Mouse (Mus musculus): ENCODE measurements around the gene Cntfr. TPM values are rescaled to one million over a fixed set of nuclear protein-coding genes. Genes with fewer than 3 reads are reported as not detected.

The Cntfr gene
- total RNA-seq, 4 experiments from 2014 or later, result 2.2 to 5.3 (median 4.9) TPM

GRCm38 (mm10) chr4:41648627-41649026 lies 48.3 kb downstream of the Cntfr start:
- no peak for DNase-seq (ENCODE audit: low spot score)

GRCm38 (mm10) chr4:41648157-41648556 lies 48.7 kb downstream of the Cntfr start:
- no peak for DNase-seq (ENCODE audit: low spot score)

- DNase-seq (ENCODE audit: low spot score), result no peak
Observed at GRCm38 (mm10) chr4:41645488-41645887, 51.4 kb downstream of the Cntfr start.

- no peak for DNase-seq (ENCODE audit: low spot score)
Observed at GRCm38 (mm10) chr4:41641199-41641822, 55.6 kb downstream of the Cntfr start.

GRCm38 (mm10) chr4:41639913-41640507 lies 56.9 kb downstream of the Cntfr start, which contains the start of gene Enho:
Enho (minus strand) TSS chr4:41640324.
- DNase-seq (ENCODE audit: low spot score), result peak; percentile 89

GRCm38 (mm10) chr4:41639214-41639841 lies 57.6 kb downstream of the Cntfr start:
- no peak for DNase-seq (ENCODE audit: low spot score)

- no peak for DNase-seq (ENCODE audit: low spot score)
Observed at GRCm38 (mm10) chr4:41638828-41639213, 58.1 kb downstream of the Cntfr start.

- DNase-seq (ENCODE audit: low spot score), result no peak
Observed at GRCm38 (mm10) chr4:41638186-41638731, 58.6 kb downstream of the Cntfr start.

- DNase-seq (ENCODE audit: low spot score), result no peak
Observed at GRCm38 (mm10) chr4:41636882-41637635, 59.8 kb downstream of the Cntfr start.

- no peak for DNase-seq (ENCODE audit: low spot score)
Observed at GRCm38 (mm10) chr4:41636366-41636765, 60.5 kb downstream of the Cntfr start.

- no peak for DNase-seq (ENCODE audit: low spot score)
Observed at GRCm38 (mm10) chr4:41635906-41636305, 61.0 kb downstream of the Cntfr start.

- DNase-seq (ENCODE audit: low spot score), result no peak
Observed at GRCm38 (mm10) chr4:41635224-41635623, 61.7 kb downstream of the Cntfr start.

- no peak for DNase-seq (ENCODE audit: low spot score)
Observed at GRCm38 (mm10) chr4:41634631-41635030, 62.3 kb downstream of the Cntfr start.

GRCm38 (mm10) chr4:41633001-41633400 lies 63.9 kb downstream of the Cntfr start:
- DNase-seq (ENCODE audit: low spot score), result no peak

- peak; percentile 56 for DNase-seq (ENCODE audit: low spot score)
Observed at GRCm38 (mm10) chr4:41631390-41631789, 65.5 kb downstream of the Cntfr start.

- no peak for DNase-seq (ENCODE audit: low spot score)
Observed at GRCm38 (mm10) chr4:41630196-41630595, 66.7 kb downstream of the Cntfr start.

GRCm38 (mm10) chr4:41628202-41628927 lies 68.5 kb downstream of the Cntfr start:
- DNase-seq (ENCODE audit: low spot score), result no peak

GRCm38 (mm10) chr4:41622071-41622470 lies 74.8 kb downstream of the Cntfr start:
- DNase-seq (ENCODE audit: low spot score), result no peak

- peak; percentile 55 for DNase-seq (ENCODE audit: low spot score)
Observed at GRCm38 (mm10) chr4:41618916-41619746, 77.8 kb downstream of the Cntfr start.
